Mouse (Mus musculus) spleen, adult 2 months (tissue): Measurements from ENCODE around the gene Ifi27l2b. TPM values are rescaled to one million over a fixed set of nuclear protein-coding genes. Genes with fewer than 3 reads are reported as not detected.
"Not testable (repeated sequence)": the region's sequence is repeated elsewhere in the genome, so short reads cannot be mapped to it uniquely, and the experiment has no call there.

Experiments used
- DNase-seq, 2 experiments: peaks; one replicate each; pipeline versions ENCODE4 v3.0.0 to v3.0.0-alpha.2; 2012 to 2021; ENCODE audit warnings: low spot score in 2 of 2, low read depth in 1 of 2
- H3K27ac ChIP-seq: fragments of 200-500 bp; 2 replicates; pipeline ENCODE4 v1.5.1; 2012; ENCODE audit warnings: low read length, inconsistent platforms; ENCODE audit not compliant: insufficient read depth
- H3K27me3 ChIP-seq: fragments of 200-500 bp; 2 replicates; pipeline ENCODE4 v1.6.1; 2012; ENCODE audit warnings: mild to moderate bottlenecking, moderate library complexity, low read length, inconsistent platforms; ENCODE audit not compliant: control insufficient read depth, insufficient read depth
- H3K36me3 ChIP-seq: fragments of 200-500 bp; 2 replicates; pipeline ENCODE4 v1.6.1; 2012; ENCODE audit warnings: mild to moderate bottlenecking, low read length, inconsistent platforms; ENCODE audit not compliant: control insufficient read depth, insufficient read depth
- H3K4me1 ChIP-seq: fragments of 200-500 bp; 2 replicates; pipeline ENCODE4 v1.6.1; 2011; ENCODE audit warnings: inconsistent platforms; ENCODE audit not compliant: control insufficient read depth, insufficient read depth, insufficient read length
- H3K4me3 ChIP-seq: fragments of 200-500 bp; 2 replicates; pipeline ENCODE4 v1.5.1; 2011; ENCODE audit warnings: mild to moderate bottlenecking, inconsistent platforms; ENCODE audit not compliant: insufficient read depth, insufficient read length; ENCODE audit errors: extremely low read depth
- CTCF ChIP-seq: fragments of 200-500 bp; IDR thresholded peaks from 2 replicates; pipeline ENCODE4 v1.5.1; 2011; ENCODE audit warnings: mild to moderate bottlenecking, inconsistent platforms; ENCODE audit not compliant: insufficient read depth, insufficient read length, insufficient replicate concordance; ENCODE audit errors: extremely low read depth
- POLR2A ChIP-seq: fragments of 200-500 bp; IDR thresholded peaks from 2 replicates; pipeline ENCODE4 v1.6.1; 2011; ENCODE audit warnings: low read depth, low read length, inconsistent platforms
- WGBS: fragments of 180-500 bp; shearing (Covaris S2); methylation state at CpG from one replicate; pipeline ENCODE4 v1.1.7; 2018; 5-methylcytosine and 5-hydroxymethylcytosine counted together
- polyA plus RNA-seq: library from polyadenylated mRNA; depleted of rRNA; stranded (reverse); fragments of >200 nt; gene quantifications from 2 replicates; pipeline ENCODE4 v1.2.3, GENCODE M21; 2012

Gene Ifi27l2b
- polyA plus RNA-seq, 1 experiment = 0.07 TPM

DNA sequence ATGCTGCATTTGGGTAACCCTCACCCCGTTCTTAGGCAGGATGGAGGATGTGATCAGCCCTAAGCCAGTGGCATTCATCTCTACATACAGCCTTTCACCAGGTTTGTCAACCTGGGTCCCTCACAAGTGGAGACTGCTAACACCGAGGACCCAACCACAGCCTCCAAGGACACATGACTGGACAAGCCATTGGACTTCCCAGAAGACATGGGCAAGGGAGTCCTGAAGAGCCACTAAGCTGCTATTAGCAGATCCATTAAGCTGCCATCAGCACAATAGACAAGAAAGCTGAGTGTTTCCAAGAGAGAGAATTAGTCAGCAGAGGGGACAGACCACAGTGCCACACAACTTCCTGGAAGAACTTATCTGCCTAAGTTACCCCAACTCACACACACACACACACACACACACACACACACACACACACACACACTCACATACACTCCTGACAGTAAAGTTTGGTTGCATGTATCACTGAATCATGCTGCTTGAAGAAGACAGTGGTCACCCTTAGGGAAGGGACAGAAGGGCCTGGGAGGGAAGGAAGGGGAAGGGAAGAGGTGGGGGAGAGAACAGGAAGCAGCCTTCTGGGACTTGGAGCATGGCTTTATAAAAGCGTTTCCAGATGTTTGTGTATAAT is 34.2 kb upstream of the Ifi27l2b start:
- 62% methylated on average over 3 of the region's 3 CpGs for WGBS
- H3K4me3 ChIP-seq = no peak overlapping the region
- H3K27ac ChIP-seq = no peak overlapping the region
- no peaks in the 10 kb centered on the region for H3K36me3 ChIP-seq
- TF ChIP-seq CTCF (no peak), POLR2A (no peak)
- no peaks in the 10 kb centered on the region for H3K4me1 ChIP-seq
- DNase-seq = no peak
- H3K27me3 ChIP-seq = no peaks in the 10 kb centered on the region

DNA sequence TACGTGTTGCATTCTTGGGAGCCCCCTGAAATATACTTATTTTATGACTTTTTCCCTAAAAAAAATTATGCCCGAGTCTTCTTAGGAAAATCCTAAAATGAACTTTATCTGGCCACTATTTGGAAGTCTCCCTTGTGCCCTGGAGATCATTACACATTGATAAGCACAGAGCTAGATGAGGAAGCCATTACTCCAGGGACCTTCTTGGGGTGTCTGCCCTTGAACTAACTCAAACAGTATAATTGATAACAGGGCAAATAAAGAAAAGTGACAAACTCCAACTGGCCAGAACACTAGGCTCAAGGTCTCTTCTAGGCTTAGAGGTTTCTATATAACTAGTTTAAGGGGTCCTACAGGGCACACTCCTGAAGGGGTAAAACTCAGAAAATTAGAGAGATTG is 30.7 kb upstream of the Ifi27l2b start:
- Histone ChIP-seq H3K27ac (no peak overlapping the region), H3K36me3 (no peaks in the 10 kb centered on the region), H3K27me3 (no peaks in the 10 kb centered on the region), H3K4me3 (no peak overlapping the region), H3K4me1 (no peaks in the 10 kb centered on the region)
- WGBS = 74% methylated on average over 2 of the region's 2 CpGs
- DNase-seq = no peak
- TF ChIP-seq CTCF (no peak), POLR2A (no peak)

DNA sequence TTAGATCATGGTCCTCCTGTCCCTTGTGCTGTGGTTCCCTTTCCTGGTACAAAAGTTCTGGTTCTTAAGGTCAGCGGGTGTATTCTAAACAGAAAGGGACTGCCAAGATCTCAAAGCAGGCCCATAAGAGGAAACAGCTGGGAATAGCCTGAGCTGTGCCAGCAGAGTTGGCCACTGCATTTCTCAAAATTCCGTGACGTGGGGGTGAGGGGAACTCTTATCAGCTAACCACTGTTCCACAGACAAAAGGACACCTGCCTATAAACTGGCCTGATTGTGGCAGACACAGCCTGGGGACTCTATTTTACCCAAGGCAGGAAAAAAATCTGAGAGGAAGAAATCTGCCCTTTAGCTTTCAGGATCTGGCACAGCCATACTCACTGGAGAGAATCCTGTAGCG is 30.3 kb upstream of the Ifi27l2b start:
- H3K27me3 ChIP-seq = no peaks in the 10 kb centered on the region
- TF ChIP-seq CTCF (no peak), POLR2A (no peak)
- H3K4me1 ChIP-seq = no peaks in the 10 kb centered on the region
- no peak for DNase-seq
- H3K36me3 ChIP-seq = no peaks in the 10 kb centered on the region
- WGBS = 43% methylated on average over 4 of the region's 4 CpGs
- no peak overlapping the region for H3K27ac ChIP-seq
- no peak overlapping the region for H3K4me3 ChIP-seq

DNA sequence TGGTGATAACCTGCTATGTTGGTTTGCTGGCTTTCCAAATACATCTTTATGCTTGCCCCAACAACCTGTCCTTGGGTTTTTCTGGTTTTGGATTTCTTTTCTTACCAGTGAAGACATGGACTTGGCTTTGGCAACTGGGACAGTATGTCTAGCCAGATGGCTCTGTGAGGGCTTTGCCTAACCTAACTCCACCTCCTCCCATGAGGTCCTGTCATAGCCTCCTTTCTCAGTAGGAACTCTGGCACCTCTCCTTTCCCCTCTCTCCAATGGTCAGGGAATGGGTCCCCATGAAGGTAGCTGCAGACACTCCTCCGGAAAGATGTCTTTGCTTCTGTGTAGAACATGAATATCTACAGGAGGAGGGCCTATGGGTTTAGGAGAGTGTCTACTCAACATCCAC is 29.7 kb upstream of the Ifi27l2b start:
- TF ChIP-seq POLR2A = no peak
- H3K27me3 ChIP-seq = no peaks in the 10 kb centered on the region
- WGBS = 86% methylated on average over 1 of the region's 1 CpGs
- no peak overlapping the region for H3K4me3 ChIP-seq
- H3K27ac ChIP-seq = no peak overlapping the region
- no peak for DNase-seq
- no peaks in the 10 kb centered on the region for H3K4me1 ChIP-seq
- H3K36me3 ChIP-seq = no peaks in the 10 kb centered on the region

DNA sequence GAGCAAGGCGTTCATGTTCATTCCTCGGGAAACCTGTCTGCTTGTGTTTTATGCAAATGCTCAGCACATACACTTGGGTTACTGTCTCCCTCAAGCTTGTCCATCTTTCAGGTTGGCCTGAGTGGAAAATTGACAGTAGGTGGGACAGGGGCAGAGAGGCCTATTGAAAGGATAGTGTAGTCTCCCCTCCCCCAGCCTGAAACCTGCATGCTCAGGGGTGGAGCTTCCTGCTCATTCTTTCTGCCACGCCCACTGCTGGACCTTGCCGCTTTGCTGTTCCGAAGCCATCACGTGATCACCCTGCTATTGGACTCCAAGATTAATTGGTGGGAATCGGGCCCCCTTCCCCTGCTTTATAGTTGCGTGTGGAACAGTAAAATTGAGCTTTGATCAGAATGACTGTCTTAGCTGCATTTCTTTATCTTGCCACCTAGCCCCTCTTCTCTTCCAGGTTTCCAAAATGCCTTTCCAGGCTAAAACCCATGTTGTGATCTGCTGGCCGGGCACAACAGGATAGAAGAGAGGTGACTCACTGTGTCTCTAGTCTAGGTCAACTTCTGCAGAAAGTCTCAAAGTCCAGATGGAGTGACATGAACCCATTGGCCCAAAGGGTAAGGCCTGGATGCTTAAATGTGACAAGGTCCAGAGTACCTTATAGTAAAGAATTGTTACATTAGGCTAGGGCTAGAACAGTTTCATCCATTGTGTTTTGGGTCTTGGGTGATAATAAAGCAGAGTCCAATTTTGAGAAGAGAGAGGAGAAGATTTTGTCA is 27.4 kb upstream of the Ifi27l2b start:
- 75% methylated on average over 9 of the region's 9 CpGs for WGBS
- H3K36me3 ChIP-seq, H3K4me1 ChIP-seq, H3K27ac ChIP-seq, H3K27me3 ChIP-seq, H3K4me3 ChIP-seq, DNase-seq: not testable (repeated sequence)

DNA sequence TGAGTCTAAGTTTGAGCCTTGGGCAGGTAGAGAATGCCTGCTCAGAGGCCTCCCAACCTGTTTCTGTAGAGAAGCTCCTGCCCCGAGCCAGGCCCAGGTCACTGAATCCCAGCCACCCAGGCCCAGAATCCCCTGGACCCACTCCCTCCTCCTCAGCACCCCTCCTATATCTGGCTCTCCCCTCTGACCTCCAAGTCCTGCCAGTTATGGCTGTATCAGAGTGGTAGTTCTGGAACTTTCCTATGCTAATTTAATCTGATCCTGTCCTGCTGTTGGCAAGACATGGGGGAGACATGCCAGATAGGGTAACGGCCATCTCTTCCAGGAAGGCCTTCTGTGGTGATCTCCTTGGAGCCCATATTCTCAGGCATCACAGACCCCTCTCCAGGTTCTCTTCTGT is 25.8 kb upstream of the Ifi27l2b start:
- WGBS = 73% methylated on average over 2 of the region's 2 CpGs
- Histone ChIP-seq H3K27ac (no peak overlapping the region), H3K27me3 (no peaks in the 10 kb centered on the region), H3K36me3 (no peaks in the 10 kb centered on the region), H3K4me1 (no peaks in the 10 kb centered on the region), H3K4me3 (no peak overlapping the region)
- no peak for DNase-seq
- TF ChIP-seq POLR2A = no peak
- TF ChIP-seq CTCF = no peak

DNA sequence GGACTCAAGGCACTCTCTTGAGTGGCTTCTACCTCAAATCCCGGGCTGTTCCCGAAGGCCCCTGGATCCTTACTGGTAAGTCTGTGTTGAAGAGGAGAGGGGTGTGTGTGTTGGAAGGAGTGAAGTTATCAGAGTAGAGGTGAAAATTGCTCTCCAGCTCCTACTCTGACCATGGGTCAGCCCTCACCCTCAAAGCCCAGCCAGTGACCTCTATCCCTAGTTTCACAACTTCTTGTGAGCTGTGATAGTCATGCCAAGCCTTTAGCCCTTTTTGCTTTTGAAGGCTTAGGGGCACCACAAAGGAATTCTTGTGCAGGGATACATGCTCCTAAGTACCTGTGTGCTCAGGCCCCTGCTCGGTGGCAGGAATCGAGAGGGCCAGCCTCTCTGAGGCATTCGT is 24.6 kb upstream of the Ifi27l2b start:
- Histone ChIP-seq H3K36me3 (no peaks in the 10 kb centered on the region), H3K27ac (no peak overlapping the region), H3K27me3 (no peaks in the 10 kb centered on the region), H3K4me1 (no peaks in the 10 kb centered on the region), H3K4me3 (no peak overlapping the region)
- WGBS = 70% methylated on average over 5 of the region's 5 CpGs
- no peak for DNase-seq
- TF ChIP-seq POLR2A (no peak), CTCF (no peak)
